Mouse (Mus musculus) stomach, embryonic 16.5 days (tissue): Measurements from ENCODE around the gene Bet1l. TPM values are rescaled to one million over a fixed set of nuclear protein-coding genes. Genes with fewer than 3 reads are reported as not detected.

Source experiments
- ATAC-seq: fragments of 200-750 bp; cut with Nextera tagmentation; 2 replicates; pipeline ENCODE4 v1.8.0; 2017; ENCODE audit warnings: moderate number of reproducible peaks, moderate TSS enrichment; ENCODE audit not compliant: insufficient read depth, low FRiP score
- H3K27ac ChIP-seq: fragments of 300-500 bp; sonication (generic); 2 replicates; pipeline ENCODE4 v1.5.1; 2014; ENCODE audit warnings: low read length
- H3K27me3 ChIP-seq: fragments of 300-500 bp; sonication (generic); 2 replicates; pipeline ENCODE4 v1.6.1; 2014; ENCODE audit warnings: low read length, control low read depth, mixed read lengths; ENCODE audit not compliant: control insufficient read depth, insufficient read depth
- H3K36me3 ChIP-seq: fragments of 300-500 bp; sonication (generic); 2 replicates; pipeline ENCODE4 v1.6.1; 2014; ENCODE audit warnings: low read length; ENCODE audit not compliant: control insufficient read depth, insufficient read depth
- H3K4me1 ChIP-seq: fragments of 300-500 bp; sonication (generic); 2 replicates; pipeline ENCODE4 v1.6.1; 2014; ENCODE audit warnings: low read length, control low read depth, mixed read lengths; ENCODE audit not compliant: control insufficient read depth, insufficient read depth
- H3K4me2 ChIP-seq: fragments of 300-500 bp; sonication (generic); 2 replicates; pipeline ENCODE4 v1.6.1; 2014; ENCODE audit warnings: low read depth, low read length, mixed read lengths
- H3K4me3 ChIP-seq: fragments of 300-500 bp; sonication (generic); replicated peaks from 2 replicates; pipeline ENCODE4 v1.5.1; 2014; ENCODE audit warnings: mild to moderate bottlenecking, low read length
- H3K9ac ChIP-seq: fragments of 300-500 bp; sonication (generic); 2 replicates; pipeline ENCODE4 v1.6.1; 2014; ENCODE audit warnings: low read length
- H3K9me3 ChIP-seq: fragments of 300-500 bp; sonication (generic); replicated peaks from 2 replicates; pipeline ENCODE4 v1.6.1; 2016; ENCODE audit warnings: low read length, control low read depth; ENCODE audit not compliant: control insufficient read depth
- WGBS: fragments of 180-500 bp; shearing (Covaris S2); extraction: QIAGEN DNeasy Blood & Tissue Kit; methylation state at CpG from one replicate; pipeline ENCODE4 v1.1.7; 2014; 5-methylcytosine and 5-hydroxymethylcytosine counted together
- polyA plus RNA-seq: library from polyadenylated mRNA; unstranded; fragments of >200 nt; fragmentation: Nextera tagmentation; extraction: Ambion mirVana; gene quantifications from 2 replicates; pipeline ENCODE4 v1.2.1, GENCODE M21; 2015

Gene Bet1l
- polyA plus RNA-seq, 1 experiment from 2014 or later, result 43.5 TPM

DNA sequence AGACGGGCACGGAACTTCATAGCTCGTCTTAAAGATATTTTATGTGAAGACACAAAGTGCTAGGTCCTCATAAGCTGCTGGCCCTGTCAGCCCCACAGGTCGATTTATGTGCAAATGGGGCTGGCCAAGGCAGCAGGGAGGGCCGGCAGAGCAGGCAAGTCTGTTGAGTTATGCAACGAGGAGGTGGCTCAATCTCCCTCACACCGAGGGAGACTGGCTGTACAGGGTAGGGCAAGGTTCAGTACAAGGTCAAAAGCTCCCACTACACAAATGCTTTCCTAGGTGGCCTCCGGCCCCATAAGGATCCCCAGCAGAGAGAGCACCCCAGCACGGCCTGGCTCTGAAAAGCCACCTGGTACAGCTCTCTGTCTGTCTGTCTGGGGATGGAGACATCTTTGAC, 4.0 kb downstream of the Bet1l start:
- Histone ChIP-seq H3K36me3 (peaks cover 14% of the 10 kb centered on the region), H3K27me3 (no peaks in the 10 kb centered on the region), H3K4me1 (peaks cover 18% of the 10 kb centered on the region), H3K4me3 (no peak overlapping the region), H3K9ac (no peak overlapping the region), H3K4me2 (no peak overlapping the region), H3K9me3 (no peaks in the 10 kb centered on the region), H3K27ac (no peak overlapping the region)
- no peak for ATAC-seq
- WGBS, result 84% methylated on average over 9 of the region's 9 CpGs

DNA sequence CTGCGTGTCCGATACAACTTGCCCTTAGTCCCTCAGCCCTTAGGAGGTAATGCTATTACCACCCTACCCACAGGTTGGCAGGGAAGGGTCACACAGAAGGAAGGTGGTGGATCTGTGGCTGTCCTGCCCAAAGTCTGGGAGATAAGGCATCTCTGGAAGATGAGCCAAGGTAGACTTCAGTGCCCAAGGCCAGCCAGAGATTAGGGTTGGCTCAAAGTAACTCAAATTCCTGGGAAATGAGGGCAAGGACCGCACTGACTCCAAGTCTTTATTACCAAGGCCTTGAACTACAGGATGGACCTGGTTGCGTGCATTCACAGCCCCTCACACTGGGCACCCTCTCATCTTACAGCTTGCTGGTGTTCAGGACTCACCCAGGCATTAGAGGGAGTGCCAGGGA, 5.5 kb downstream of the Bet1l start:
- Histone ChIP-seq H3K27me3 (no peaks in the 10 kb centered on the region), H3K9ac (no peak overlapping the region), H3K36me3 (peaks cover 14% of the 10 kb centered on the region), H3K27ac (no peak overlapping the region), H3K4me3 (no peak overlapping the region), H3K9me3 (no peaks in the 10 kb centered on the region), H3K4me2 (no peak overlapping the region), H3K4me1 (peaks cover 11% of the 10 kb centered on the region)
- WGBS, result 90% methylated on average over 4 of the region's 4 CpGs
- no peak for ATAC-seq

DNA sequence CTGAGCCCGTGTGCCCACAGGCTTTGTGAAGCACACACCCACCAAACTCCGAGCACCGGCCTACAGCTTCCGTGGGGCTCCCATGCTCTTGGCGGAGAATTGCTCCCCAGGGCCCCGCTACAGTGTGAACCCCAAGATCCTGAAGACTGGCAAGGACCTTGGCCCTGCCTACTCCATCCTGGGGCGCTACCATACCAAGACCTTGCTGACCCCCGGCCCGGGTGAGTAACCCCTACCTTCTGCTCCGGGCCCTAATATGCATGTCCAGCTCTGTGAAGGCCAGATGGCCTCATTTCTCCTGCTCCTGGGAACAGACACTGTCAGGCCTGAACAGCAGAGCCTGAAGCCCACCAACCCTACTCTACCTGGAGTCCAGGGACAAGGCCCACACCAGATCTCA, 8.8 kb downstream of the Bet1l start:
- no peaks in the 10 kb centered on the region; the same call in 1 of the 2 replicates for H3K27me3 ChIP-seq
- no peaks in the 10 kb centered on the region for H3K9me3 ChIP-seq
- ATAC-seq, result no peak
- no peak overlapping the region for H3K27ac ChIP-seq
- H3K4me1 ChIP-seq, result no peaks in the 10 kb centered on the region
- H3K36me3 ChIP-seq, result peaks cover 10% of the 10 kb centered on the region
- WGBS, result 85% methylated on average over 10 of the region's 10 CpGs
- no peak overlapping the region for H3K4me2 ChIP-seq
- peak overlapping the region; percentile 0; the same call in 1 of the 2 replicates for H3K9ac ChIP-seq
- H3K4me3 ChIP-seq, result no peak overlapping the region

DNA sequence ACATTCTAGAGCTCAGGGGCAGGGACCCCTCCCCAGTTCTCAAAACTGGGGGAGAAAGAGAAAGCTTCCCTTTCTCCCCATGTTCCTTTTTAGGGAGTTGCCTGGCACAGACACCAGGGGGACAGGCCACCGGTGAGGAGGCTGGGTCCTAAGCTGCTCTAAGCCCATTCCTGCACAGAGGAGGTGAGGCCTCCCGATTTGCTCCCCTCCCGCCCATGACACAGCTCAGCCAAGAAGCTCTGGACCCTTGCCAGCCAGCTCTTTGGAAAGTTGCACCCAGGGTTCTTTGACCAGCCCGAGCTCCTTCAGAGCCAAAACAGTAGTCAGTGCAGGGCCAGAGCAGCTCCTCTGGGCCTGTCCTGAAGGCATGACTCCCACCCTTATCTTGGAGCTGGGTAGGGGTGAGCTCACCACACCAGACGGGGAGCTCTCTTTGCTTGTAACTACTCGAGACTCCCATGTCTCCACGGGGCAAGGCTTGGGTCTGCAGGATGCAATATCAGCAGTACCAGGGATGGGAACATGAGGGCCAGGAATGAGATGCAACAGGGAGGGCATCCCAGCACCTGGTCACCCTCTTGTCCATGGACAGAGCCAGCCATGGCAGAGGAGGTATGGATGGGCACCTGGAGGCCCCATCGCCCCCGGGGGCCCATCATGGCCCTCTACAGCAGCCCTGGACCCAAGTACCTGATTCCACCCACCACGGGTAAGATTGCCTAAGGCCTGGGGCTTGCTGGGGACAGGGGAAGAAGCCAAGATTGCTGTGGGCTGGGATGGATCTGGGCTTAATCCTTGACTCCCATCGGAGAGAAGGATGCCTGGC, 9.4 kb downstream of the Bet1l start, which contains the start of gene Odf3:
Odf3 (plus strand) TSS at position 51 of the 826 bp plus-strand sequence.
- H3K27me3 ChIP-seq, result no peaks in the 10 kb centered on the region; the same call in 1 of the 2 replicates
- no peaks in the 10 kb centered on the region for H3K4me1 ChIP-seq
- H3K27ac ChIP-seq, result no peak within 1 kb of the TSS
- H3K9me3 ChIP-seq, result no peaks in the 10 kb centered on the region
- WGBS, result 55% methylated on average over 11 of the region's 11 CpGs
- H3K4me3 ChIP-seq, result no peak within 1 kb of the TSS
- no peak within 1 kb of the TSS for H3K4me2 ChIP-seq
- H3K36me3 ChIP-seq, result peaks cover 9% of the 10 kb centered on the region; the same call in 1 of the 2 replicates
- no peak for ATAC-seq
- H3K9ac ChIP-seq, result peak within 1 kb of the TSS; percentile 0

DNA sequence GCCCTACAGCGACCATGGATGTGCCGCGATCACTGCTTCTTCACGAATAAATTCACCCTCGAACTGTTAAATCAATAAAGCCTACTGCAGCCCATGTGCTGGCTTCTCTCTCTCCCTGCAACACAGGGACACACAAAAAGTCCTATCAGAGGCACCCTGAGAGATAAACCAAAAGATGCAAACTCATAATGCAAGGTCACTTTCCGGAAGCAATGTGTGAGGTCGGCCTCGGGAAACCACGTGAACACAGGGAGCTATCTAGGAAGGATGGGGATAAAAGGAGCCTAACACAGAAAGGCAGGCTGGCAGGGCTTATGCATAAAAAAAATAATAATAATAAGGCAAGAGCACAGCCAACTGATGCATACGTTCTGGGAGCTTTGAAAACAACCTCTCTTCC, 10.7 kb downstream of the Bet1l start:
- no peak overlapping the region for H3K9ac ChIP-seq
- no peak overlapping the region for H3K27ac ChIP-seq
- ATAC-seq, result no peak
- no peak overlapping the region for H3K4me2 ChIP-seq
- H3K36me3 ChIP-seq, result peaks cover 4% of the 10 kb centered on the region; the same call in 1 of the 2 replicates
- no peaks in the 10 kb centered on the region; the same call in 1 of the 2 replicates for H3K27me3 ChIP-seq
- H3K4me3 ChIP-seq, result no peak overlapping the region
- no peaks in the 10 kb centered on the region for H3K9me3 ChIP-seq
- 80% methylated on average over 10 of the region's 10 CpGs for WGBS
- H3K4me1 ChIP-seq, result no peaks in the 10 kb centered on the region

DNA sequence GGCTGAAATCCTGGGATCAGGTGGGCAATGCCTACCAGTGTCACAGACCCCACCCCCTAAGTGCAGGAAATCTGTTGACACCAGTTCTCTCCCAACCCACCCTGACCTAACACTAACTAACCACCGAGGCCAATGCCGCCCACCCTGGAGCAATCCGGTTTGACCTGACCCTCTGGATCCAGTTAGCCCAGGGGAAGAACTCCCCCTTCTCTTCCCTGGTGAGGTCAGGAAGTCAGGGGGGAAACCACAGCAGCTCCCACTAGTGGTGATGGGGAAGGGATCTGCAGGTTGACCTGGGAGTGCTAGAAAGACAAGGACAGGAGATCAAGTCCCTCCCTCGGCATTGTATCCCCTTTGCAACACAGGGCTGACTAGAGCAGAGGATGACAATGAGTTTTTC, 11.7 kb downstream of the Bet1l start:
- H3K9ac ChIP-seq, result no peak overlapping the region
- WGBS, result 66% methylated on average over 4 of the region's 4 CpGs
- no peak overlapping the region for H3K27ac ChIP-seq
- H3K4me1 ChIP-seq, result no peaks in the 10 kb centered on the region
- H3K4me2 ChIP-seq, result no peak overlapping the region
- H3K27me3 ChIP-seq, result no peaks in the 10 kb centered on the region; the same call in none of the 2 replicates
- H3K36me3 ChIP-seq, result no peaks in the 10 kb centered on the region
- ATAC-seq, result no peak
- H3K4me3 ChIP-seq, result no peak overlapping the region
- H3K9me3 ChIP-seq, result no peaks in the 10 kb centered on the region

DNA sequence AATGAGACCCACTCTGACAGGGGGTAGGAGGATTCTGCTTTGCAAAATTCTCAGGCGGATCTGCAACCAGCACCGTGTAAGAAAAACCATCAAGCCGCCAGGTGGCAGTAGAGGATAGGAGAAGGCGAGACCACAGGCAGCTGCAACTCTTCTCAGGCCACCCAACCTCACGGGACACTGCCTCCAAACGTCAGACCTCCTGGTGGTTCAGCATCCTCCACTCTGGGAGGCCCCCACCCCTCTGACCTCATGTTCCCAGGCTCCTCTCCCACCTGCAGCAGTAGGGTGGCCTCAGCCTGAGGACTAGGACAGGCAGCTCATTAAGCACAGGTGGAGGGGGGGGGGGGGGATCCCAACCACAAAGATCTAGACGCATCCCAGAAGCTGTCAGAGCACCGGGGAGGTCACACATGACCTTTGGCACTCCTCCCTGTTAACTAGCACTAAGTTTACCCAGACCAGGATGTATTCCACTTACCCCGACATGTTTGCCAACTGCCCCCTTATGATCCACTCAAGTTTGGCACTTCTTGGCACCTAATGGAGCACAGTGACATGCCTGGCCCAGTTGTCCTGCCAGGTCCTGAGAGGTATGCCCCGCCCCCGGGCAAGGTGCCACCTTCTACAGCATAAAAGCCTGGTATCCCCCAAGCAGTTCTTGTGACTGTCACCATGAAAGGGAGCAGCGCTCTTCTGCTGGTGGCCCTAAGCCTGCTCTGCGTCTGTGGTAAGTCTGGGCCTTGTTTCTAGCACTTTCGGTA, 12.3 kb downstream of the Bet1l start, which contains the start of gene Scgb1c1:
Scgb1c1 (plus strand) TSS at position 643 of the 761 bp plus-strand sequence.
- no peak within 1 kb of the TSS for H3K27ac ChIP-seq
- ATAC-seq, result peak; percentile 79
- no peaks in the 10 kb centered on the region for H3K36me3 ChIP-seq
- no peaks in the 10 kb centered on the region for H3K4me1 ChIP-seq
- no peak within 1 kb of the TSS for H3K4me3 ChIP-seq
- H3K9me3 ChIP-seq, result no peaks in the 10 kb centered on the region
- H3K27me3 ChIP-seq, result no peaks in the 10 kb centered on the region; the same call in none of the 2 replicates
- 26% methylated on average over 14 of the region's 14 CpGs for WGBS
- H3K9ac ChIP-seq, result no peak within 1 kb of the TSS
- H3K4me2 ChIP-seq, result no peak within 1 kb of the TSS

DNA sequence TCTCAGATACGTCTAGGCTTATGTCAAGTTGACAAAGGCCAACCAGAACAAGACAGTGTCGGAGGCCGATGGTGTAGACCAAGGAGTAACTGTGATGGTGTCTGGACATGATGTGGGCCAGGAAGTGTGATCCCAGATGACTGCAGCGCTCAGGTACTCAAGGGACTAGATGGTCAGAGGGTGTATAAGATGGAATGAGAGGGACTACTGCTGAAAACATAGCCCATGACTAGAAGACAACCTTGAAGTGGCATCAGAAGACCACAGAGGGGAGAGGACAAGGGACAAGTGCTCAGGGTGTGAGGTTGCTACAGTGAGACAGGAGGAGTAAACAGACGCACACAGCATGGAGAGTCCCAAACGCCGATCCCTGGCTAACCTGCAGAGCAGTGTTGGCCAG, 13.6 kb downstream of the Bet1l start:
- Histone ChIP-seq H3K4me3 (no peak overlapping the region), H3K9ac (no peak overlapping the region), H3K4me1 (no peaks in the 10 kb centered on the region), H3K4me2 (no peak overlapping the region), H3K27me3 (no peaks in the 10 kb centered on the region; the same call in none of the 2 replicates), H3K9me3 (no peaks in the 10 kb centered on the region), H3K27ac (no peak overlapping the region), H3K36me3 (no peaks in the 10 kb centered on the region)
- no peak for ATAC-seq
- 64% methylated on average over 7 of the region's 7 CpGs for WGBS
